Mouse (Mus musculus) liver, embryonic 15.5 days (tissue): ENCODE data around the gene Arih2. TPM values are rescaled to one million over a fixed set of nuclear protein-coding genes. Genes with fewer than 3 reads are reported as not detected.

Source experiments
- ATAC-seq: fragments of 200-750 bp; cut with Nextera tagmentation; 2 replicates; pipeline ENCODE4 v1.8.0; 2017; ENCODE audit warnings: moderate number of reproducible peaks, mild to moderate bottlenecking, moderate library complexity; ENCODE audit not compliant: insufficient read depth
- H3K27ac ChIP-seq: fragments of 300-500 bp; sonication (generic); replicated peaks from 2 replicates; pipeline ENCODE4 v1.5.1; 2015; ENCODE audit warnings: mild to moderate bottlenecking, inconsistent platforms
- H3K27me3 ChIP-seq: fragments of 300-500 bp; sonication (generic); 2 replicates; pipeline ENCODE4 v1.6.1; 2015; ENCODE audit warnings: mild to moderate bottlenecking, inconsistent platforms
- H3K36me3 ChIP-seq: fragments of 300-500 bp; sonication (generic); replicated peaks from 2 replicates; pipeline ENCODE4 v1.6.1; 2015; ENCODE audit warnings: moderate library complexity, mild to moderate bottlenecking, inconsistent platforms
- H3K4me1 ChIP-seq: fragments of 300-500 bp; sonication (generic); replicated peaks from 2 replicates; pipeline ENCODE4 v1.6.1; 2015; ENCODE audit warnings: inconsistent platforms
- H3K4me2 ChIP-seq: fragments of 300-500 bp; sonication (generic); 2 replicates; pipeline ENCODE4 v1.6.1; 2015; ENCODE audit warnings: moderate library complexity, mild to moderate bottlenecking, inconsistent platforms
- H3K4me3 ChIP-seq: fragments of 300-500 bp; sonication (generic); replicated peaks from 2 replicates; pipeline ENCODE4 v1.5.1; 2015; ENCODE audit warnings: mild to moderate bottlenecking, inconsistent platforms
- H3K9ac ChIP-seq: fragments of 300-500 bp; sonication (generic); 2 replicates; pipeline ENCODE4 v1.6.1; 2015; ENCODE audit warnings: moderate library complexity, mild to moderate bottlenecking, inconsistent platforms
- H3K9me3 ChIP-seq: fragments of 300-500 bp; sonication (generic); replicated peaks from 2 replicates; pipeline ENCODE4 v1.6.1; 2016; ENCODE audit warnings: inconsistent platforms
- whole genome bisulfite sequencing: fragments of 180-500 bp; shearing (Covaris S2); methylation state at CpG from one replicate; pipeline ENCODE4 v1.1.7; 2015; ENCODE audit warnings: mixed read lengths; ENCODE audit not compliant: insufficient replicate concordance; 5-methylcytosine and 5-hydroxymethylcytosine counted together
- polyA plus RNA-seq: library from polyadenylated mRNA; unstranded; fragments of >200 nt; fragmentation: Nextera tagmentation; extraction: Ambion mirVana; gene quantifications from 2 replicates; pipeline ENCODE4 v1.2.1, GENCODE M21; 2015

Arih2 gene
- polyA plus RNA-seq, 1 experiment from 2014 or later: 29.7 TPM

DNA sequence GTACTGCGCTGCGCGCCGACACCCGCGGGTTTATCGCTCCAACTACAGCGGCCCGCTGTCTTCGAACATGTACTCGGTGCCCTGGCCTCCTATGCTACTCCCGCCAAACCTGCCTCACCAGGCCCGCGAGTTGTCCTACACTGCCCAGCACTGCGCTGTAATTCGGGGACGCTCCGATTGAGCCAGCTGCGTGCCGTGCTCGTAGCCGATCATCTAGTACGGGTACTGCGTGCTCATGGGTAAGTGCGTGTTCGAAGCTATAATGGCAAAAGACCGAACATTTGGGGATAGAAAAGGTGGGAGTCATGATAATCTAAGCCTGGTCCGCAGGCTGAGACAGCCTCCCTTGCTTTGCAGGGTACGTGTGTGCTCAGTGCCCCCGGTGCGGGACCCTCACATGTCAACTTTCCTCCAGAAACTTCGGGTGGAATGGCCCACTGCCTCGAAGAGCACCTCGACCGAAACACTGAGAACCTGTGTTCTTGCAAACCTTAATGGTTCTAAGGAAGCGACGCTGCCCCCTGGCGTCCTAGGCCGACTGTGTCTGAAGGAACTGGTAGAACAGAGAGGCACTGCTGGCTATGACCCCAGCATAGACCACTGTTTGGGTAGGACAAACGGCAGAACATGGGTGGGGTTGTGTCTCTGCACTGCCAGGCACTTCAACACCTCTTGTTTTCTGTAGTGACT is 78.8 kb downstream of the Arih2 start:
- Histone ChIP-seq H3K36me3 (peaks cover 32% of the 10 kb centered on the region), H3K4me2 (peak overlapping the region; percentile 98), H3K27ac (peak overlapping the region; percentile 66), H3K9me3 (no peaks in the 10 kb centered on the region), H3K4me1 (peaks cover 56% of the 10 kb centered on the region), H3K27me3 (no peaks in the 10 kb centered on the region), H3K9ac (peak overlapping the region; percentile 67), H3K4me3 (peak overlapping the region; percentile 80)
- ATAC-seq: peak; percentile 2
- WGBS: under 1% methylated on average over 40 of the region's 40 CpGs

DNA sequence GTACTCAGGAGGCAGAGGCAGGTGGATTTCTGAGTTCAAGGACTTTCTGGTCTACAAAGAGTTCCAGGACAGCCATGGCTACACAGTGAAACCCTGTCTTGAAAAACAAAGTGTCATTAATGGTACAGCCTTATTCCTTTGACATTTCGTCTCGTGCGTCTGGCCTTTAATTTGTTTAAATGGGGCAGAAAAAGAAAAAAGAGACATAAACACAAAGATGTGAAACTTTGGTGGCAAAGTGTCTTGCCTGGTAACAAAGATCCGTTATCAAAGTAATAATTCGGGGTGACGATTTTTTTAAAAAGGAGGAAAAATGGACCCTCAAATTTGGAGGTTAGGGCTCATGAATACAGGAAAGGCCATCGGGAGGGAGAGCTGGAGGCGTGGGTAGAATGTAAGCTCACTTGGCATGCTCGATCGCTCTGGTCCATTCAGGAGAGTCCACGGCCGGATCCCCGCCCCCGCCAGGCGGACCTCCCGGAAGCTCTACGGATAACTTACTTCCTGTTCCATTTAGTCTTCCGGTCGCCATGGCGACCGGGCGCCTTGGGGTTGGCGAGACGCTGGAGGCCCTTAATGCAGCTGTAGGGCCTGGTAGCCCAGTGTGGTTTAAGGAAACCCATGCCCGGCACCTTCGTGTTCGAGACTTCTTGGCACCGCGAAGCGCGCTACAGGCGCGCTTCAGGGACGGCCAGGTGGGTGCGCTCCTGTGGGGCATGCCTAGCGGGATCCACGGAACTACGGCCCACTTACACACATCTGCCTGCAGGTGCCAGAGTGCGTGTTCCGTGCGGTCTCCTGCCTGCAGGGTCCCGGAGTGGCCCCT is 79.6 kb downstream of the Arih2 start, which contains the start of gene Dalrd3:
Gene Dalrd3 (plus strand): TSS at position 506 of the 826 bp plus-strand sequence.
- Histone ChIP-seq H3K4me1 (peaks cover 62% of the 10 kb centered on the region), H3K27me3 (no peaks in the 10 kb centered on the region), H3K4me3 (peak within 1 kb of the TSS; percentile 80), H3K27ac (peak within 1 kb of the TSS; percentile 96), H3K36me3 (peaks cover 39% of the 10 kb centered on the region), H3K4me2 (peak within 1 kb of the TSS; percentile 98), H3K9ac (peak within 1 kb of the TSS; percentile 83), H3K9me3 (no peaks in the 10 kb centered on the region)
- peak; percentile 53 for ATAC-seq
- WGBS: 4% methylated on average over 42 of the region's 42 CpGs

DNA sequence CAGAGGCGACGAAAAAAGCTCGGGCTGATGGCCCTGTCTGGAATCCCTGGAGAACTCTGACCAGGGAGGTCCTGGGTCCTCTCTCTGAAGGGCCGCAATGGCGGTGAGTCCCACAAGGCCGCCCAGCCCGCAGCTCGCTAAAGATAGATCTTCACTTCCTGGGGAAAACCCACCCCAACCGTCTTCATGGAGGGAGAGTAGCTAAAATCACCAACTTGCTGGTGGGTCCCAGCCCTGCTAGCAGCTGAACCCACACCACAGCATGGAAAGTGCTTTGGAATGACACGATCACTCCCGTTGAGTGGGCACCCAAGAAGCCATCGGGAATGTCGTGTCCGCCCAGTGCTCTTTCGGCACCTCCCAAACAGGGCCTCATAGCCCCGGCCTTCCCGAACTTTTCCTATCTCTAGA is 80.7 kb downstream of the Arih2 start:
- peaks cover 50% of the 10 kb centered on the region for H3K36me3 ChIP-seq
- WGBS: 39% methylated on average over 17 of the region's 17 CpGs
- peak overlapping the region; percentile 98 for H3K4me2 ChIP-seq
- ATAC-seq: no peak
- H3K27ac ChIP-seq: peak overlapping the region; percentile 96
- H3K4me3 ChIP-seq: peak overlapping the region; percentile 80
- peak overlapping the region; percentile 83 for H3K9ac ChIP-seq
- H3K9me3 ChIP-seq: no peaks in the 10 kb centered on the region
- H3K27me3 ChIP-seq: no peaks in the 10 kb centered on the region
- H3K4me1 ChIP-seq: peaks cover 72% of the 10 kb centered on the region

DNA sequence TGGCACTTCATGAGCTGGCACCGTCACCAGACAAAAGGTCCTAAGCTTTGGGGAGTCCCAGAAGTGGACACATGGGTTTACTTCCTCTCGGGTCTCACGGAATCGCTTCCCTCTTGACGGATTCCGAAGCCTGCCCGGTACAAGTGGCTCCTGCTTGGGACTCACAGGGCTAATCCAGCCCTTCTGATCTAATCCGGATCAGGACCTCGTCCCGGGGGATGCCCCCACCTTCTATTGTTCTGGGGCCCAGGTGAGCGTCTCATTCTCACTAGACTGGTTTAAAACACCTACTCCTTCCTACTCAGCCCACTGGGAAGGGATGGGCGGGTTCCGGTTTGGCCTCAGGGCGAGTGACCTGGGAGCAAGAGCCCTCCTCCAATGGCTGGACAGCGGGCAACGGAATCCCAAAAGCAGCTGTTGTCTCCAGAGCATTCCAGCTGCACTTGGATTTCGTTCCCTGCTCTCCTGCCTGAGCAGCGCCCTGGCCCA is 81.2 kb downstream of the Arih2 start:
- H3K4me2 ChIP-seq: peak overlapping the region; percentile 98
- H3K27ac ChIP-seq: peak overlapping the region; percentile 96
- H3K27me3 ChIP-seq: no peaks in the 10 kb centered on the region
- 3% methylated on average over 18 of the region's 18 CpGs for WGBS
- H3K4me3 ChIP-seq: peak overlapping the region; percentile 80
- peak overlapping the region; percentile 83 for H3K9ac ChIP-seq
- peaks cover 50% of the 10 kb centered on the region for H3K36me3 ChIP-seq
- no peak for ATAC-seq
- peaks cover 76% of the 10 kb centered on the region for H3K4me1 ChIP-seq
- H3K9me3 ChIP-seq: no peaks in the 10 kb centered on the region

DNA sequence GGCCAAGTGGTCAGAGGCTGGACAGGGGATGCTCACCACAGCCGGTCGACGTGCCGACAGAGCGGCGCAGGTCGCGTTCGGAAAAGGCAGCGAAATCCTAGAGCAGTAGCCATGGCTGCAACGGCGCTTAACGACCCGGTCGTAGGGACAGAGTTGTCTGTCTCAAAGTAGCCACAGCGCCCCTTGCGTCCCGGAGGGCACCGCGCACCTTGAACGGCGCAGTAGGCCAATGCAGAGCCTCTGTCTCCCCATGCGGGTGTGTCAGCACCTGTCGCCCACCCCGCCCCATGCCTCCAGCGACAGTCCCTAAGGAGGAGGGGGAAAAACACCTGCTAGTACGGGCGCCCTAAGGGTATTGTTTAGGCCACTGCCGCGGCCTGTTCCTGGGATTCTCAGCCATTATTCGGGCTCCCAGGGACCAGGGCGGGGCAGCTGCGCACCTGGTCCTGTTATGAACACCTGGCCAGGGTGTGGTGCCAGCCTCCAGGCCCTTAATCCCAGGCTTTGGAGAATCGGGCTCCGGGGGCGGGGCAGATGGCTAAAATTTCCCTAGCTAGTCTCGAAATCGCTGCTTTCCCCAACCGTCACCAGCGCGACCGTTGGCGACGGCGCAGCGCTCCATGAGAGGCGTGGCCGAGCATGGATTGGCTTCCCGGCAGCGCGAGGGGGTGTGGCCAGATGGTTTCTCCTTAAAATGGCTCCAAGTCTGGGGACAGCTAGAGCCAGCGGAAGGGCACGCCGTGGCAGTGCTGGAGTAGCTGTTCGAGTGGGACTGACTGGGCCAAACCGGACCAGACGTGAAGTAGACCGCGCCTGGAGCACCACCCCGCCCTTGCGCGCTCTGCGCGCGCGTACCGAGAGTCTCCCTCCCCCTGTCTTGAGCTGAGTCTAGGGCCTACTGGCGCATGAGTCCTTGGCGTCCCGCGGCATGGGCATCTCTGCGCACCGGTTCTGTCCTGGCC is 82.1 kb downstream of the Arih2 start, which contains the start of gene Ndufaf3:
Gene Ndufaf3 (minus strand): TSS at position 620 of the 962 bp plus-strand sequence.
- H3K27ac ChIP-seq: peak within 1 kb of the TSS; percentile 96
- WGBS: under 1% methylated on average over 73 of the region's 73 CpGs
- peaks cover 81% of the 10 kb centered on the region for H3K4me1 ChIP-seq
- H3K4me3 ChIP-seq: peak within 1 kb of the TSS; percentile 80
- ATAC-seq: peak; percentile 82
- H3K4me2 ChIP-seq: peak within 1 kb of the TSS; percentile 98
- H3K36me3 ChIP-seq: peaks cover 50% of the 10 kb centered on the region
- no peaks in the 10 kb centered on the region for H3K9me3 ChIP-seq
- peak within 1 kb of the TSS; percentile 83 for H3K9ac ChIP-seq
- H3K27me3 ChIP-seq: no peaks in the 10 kb centered on the region

DNA sequence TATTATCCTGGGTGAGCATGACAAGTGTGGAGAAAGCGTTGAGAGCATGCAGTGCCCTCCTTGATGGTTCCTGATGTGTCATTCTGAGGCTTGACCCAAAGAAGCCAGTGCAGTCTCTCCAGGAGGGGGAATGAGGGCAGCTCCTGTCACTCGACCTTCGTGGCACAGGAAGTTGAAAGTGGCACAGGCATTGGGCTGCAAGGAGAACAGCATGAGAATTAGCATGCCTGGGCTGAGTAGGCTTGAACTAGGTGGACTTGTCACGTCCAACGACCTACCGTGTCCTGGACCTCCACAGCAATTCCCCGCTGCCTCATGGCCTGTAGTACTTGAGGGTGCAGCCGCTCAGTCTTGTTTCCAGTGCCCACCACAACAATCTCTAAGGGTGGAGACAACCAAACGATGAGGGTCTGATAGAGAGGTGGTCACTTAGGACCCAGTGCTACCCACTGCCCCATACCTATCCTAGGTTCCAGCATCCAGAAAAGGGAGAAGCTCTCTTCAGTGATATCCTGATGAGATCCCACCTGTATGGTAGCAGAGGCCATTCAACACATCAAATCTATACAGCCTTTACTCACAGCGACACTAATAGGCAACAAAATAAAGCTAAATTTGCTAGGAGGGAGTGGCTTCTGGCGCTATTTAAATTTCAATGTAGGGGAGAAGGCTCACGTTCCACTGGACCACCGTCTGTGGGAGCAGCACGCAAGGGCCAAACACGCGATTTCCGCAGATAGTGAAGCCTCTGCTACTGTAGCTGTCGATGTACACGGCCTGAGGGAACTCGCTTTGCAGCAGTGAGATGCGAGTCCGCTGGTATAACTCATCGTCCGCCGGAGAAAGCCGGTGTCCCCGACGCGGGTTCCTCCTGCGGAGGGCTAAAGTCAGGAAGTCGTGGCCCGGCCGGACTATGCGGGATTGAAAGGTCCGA is 83.0 kb downstream of the Arih2 start:
- Histone ChIP-seq H3K27ac (peak overlapping the region; percentile 96), H3K36me3 (peaks cover 50% of the 10 kb centered on the region), H3K27me3 (no peaks in the 10 kb centered on the region), H3K4me1 (peaks cover 87% of the 10 kb centered on the region), H3K9ac (peak overlapping the region; percentile 83), H3K4me2 (peak overlapping the region; percentile 98), H3K9me3 (no peaks in the 10 kb centered on the region), H3K4me3 (peak overlapping the region; percentile 80)
- 9% methylated on average over 35 of the region's 35 CpGs for WGBS
- ATAC-seq: 0 out of 2 replicates have a peak, but pooled peaks have one; percentile 0

DNA sequence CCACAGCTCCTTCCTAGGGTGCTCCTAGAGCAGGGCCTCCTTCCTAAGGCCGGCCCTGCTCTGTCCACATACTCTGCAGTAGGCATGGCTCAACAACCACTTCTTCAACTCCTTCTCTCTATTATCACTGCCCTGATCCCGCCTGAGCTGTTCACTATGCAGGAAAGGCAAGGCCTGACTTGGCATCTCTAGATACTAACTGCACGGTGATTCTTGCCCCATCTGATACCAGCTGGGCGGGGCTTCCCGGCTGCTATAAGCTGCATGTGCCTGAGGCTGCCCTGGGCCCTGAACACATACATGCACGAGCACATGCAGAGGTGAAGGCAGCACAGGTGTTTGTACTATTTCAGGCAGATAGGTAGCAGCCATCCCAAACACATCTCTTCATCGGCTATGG is 85.1 kb downstream of the Arih2 start:
- H3K4me2 ChIP-seq: peak overlapping the region; percentile 9
- ATAC-seq: no peak
- no peaks in the 10 kb centered on the region for H3K9me3 ChIP-seq
- WGBS: 46% methylated on average over 7 of the region's 7 CpGs
- no peak overlapping the region for H3K27ac ChIP-seq
- H3K9ac ChIP-seq: no peak overlapping the region
- no peak overlapping the region for H3K4me3 ChIP-seq
- H3K27me3 ChIP-seq: no peaks in the 10 kb centered on the region
- peaks cover 75% of the 10 kb centered on the region for H3K4me1 ChIP-seq
- H3K36me3 ChIP-seq: peaks cover 54% of the 10 kb centered on the region

DNA sequence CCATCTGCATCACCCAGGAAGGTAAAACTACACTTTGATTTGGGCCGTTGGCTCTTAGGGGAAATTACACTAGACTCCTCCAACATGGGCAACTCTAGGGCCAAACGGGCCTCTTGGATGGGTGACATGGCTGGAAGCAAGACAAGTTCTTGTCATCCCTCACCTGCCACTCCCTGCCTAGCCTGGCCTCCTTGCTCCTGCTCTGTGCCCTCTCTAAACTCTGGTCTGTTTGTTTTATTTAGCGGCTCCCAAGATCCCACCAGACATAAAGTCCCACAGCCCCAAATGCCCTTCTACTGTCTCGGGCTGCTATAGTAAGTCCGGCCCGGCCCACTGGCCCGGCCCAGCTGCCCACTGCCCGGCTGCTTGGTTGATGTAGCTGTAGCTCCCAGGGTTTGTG is 85.5 kb downstream of the Arih2 start:
- 86% methylated on average over 8 of the region's 8 CpGs for WGBS
- Histone ChIP-seq H3K4me1 (peaks cover 70% of the 10 kb centered on the region), H3K4me3 (no peak overlapping the region), H3K27ac (no peak overlapping the region), H3K27me3 (no peaks in the 10 kb centered on the region), H3K36me3 (peaks cover 59% of the 10 kb centered on the region), H3K9me3 (no peaks in the 10 kb centered on the region), H3K4me2 (peak overlapping the region; percentile 9), H3K9ac (no peak overlapping the region)
- ATAC-seq: no peak

DNA sequence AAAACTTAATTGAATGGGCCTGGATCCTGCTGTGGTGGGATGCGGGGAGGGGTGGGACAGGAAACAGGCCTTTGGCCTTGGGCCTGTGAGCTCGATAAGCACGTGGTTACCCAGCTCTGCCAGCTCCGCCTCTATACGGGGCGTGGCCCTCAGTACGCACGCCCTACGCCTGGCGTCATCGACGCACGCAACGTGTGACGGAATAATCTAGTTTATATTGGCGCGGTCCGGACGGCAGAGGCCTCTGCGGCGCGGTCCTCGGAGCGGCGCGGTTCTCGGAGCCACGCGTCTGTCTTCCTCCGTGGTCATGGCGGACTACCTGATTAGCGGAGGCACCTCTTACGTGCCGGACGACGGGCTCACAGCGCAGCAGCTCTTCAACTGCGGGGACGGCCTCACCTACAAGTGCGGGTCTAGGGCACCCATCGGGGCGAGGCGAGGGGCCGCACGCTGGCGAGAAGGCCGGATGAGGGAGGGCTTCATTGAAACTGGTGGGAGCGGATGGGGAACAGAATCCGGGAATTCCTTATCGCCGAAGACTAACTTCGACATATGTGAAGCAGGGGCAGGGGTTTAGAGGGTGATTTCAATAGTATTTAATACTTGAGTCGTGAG is 88.9 kb downstream of the Arih2 start, which contains the start of gene Impdh2:
Gene Impdh2 (plus strand): TSS at position 60 of the 615 bp plus-strand sequence.
- no peaks in the 10 kb centered on the region for H3K27me3 ChIP-seq
- H3K36me3 ChIP-seq: peaks cover 85% of the 10 kb centered on the region
- peak within 1 kb of the TSS; percentile 76 for H3K27ac ChIP-seq
- peaks cover 41% of the 10 kb centered on the region for H3K4me1 ChIP-seq
- ATAC-seq: peak; percentile 96
- H3K4me3 ChIP-seq: peak within 1 kb of the TSS; percentile 65
- H3K9ac ChIP-seq: peak within 1 kb of the TSS; percentile 77
- under 1% methylated on average over 53 of the region's 53 CpGs for WGBS
- no peaks in the 10 kb centered on the region for H3K9me3 ChIP-seq
- peak within 1 kb of the TSS; percentile 86 for H3K4me2 ChIP-seq
